Mouse (Mus musculus) retina, postnatal 7 days (tissue): Measurements from ENCODE around the gene Prr15l.

ENCODE experiments used
- DNase-seq: peaks from one replicate; pipeline ENCODE4 v3.0.0-alpha.2; 2012; ENCODE audit warnings: low read depth, low spot score

Gene Prr15l

GRCm38 (mm10) chr11:96928088-96928487 lies at the start of gene Prr15l:
Prr15l (plus strand) TSS chr11:96928104.
- no peak for DNase-seq

GRCm38 (mm10) chr11:96878715-96879114 lies 49.2 kb upstream of the Prr15l start:
- no peak for DNase-seq

GRCm38 (mm10) chr11:96879359-96879758 lies 48.5 kb upstream of the Prr15l start:
- no peak for DNase-seq

- no peak for DNase-seq
These were observed 47.6 kb upstream of the Prr15l start for GRCm38 (mm10) chr11:96880296-96880695.

- DNase-seq: no peak
These were observed 42.0 kb upstream of the Prr15l start for GRCm38 (mm10) chr11:96885901-96886340.

GRCm38 (mm10) chr11:96886942-96887546 lies 40.9 kb upstream of the Prr15l start:
- DNase-seq: no peak

- no peak for DNase-seq
These were observed 35.9 kb upstream of the Prr15l start for GRCm38 (mm10) chr11:96891784-96892527.

- DNase-seq: no peak
These were observed 34.6 kb upstream of the Prr15l start for GRCm38 (mm10) chr11:96893203-96893842.

GRCm38 (mm10) chr11:96895886-96896285 lies 32.0 kb upstream of the Prr15l start:
- DNase-seq: no peak

GRCm38 (mm10) chr11:96899449-96900306 lies 28.2 kb upstream of the Prr15l start:
- DNase-seq: no peak

- DNase-seq: no peak
These were observed 26.6 kb upstream of the Prr15l start for GRCm38 (mm10) chr11:96901332-96901731.

- DNase-seq: no peak
These were observed 25.0 kb upstream of the Prr15l start for GRCm38 (mm10) chr11:96902639-96903635.

- DNase-seq: no peak
These were observed 21.3 kb upstream of the Prr15l start for GRCm38 (mm10) chr11:96906431-96907161.

- no peak for DNase-seq
These were observed 19.3 kb upstream of the Prr15l start for GRCm38 (mm10) chr11:96908594-96908993.

GRCm38 (mm10) chr11:96910003-96910402 lies 17.9 kb upstream of the Prr15l start:
- DNase-seq: peak; percentile 76

- DNase-seq: no peak
These were observed 15.2 kb upstream of the Prr15l start for GRCm38 (mm10) chr11:96912682-96913081.

GRCm38 (mm10) chr11:96916044-96916884 lies 11.6 kb upstream of the Prr15l start, which contains the start of gene Cdk5rap3:
Cdk5rap3 (minus strand) TSS chr11:96916496.
- peak; percentile 99 for DNase-seq

GRCm38 (mm10) chr11:96916885-96917396 lies 11.0 kb upstream of the Prr15l start:
- no peak for DNase-seq

- no peak for DNase-seq
These were observed 10.5 kb upstream of the Prr15l start for GRCm38 (mm10) chr11:96917415-96917814.
